Mouse (Mus musculus) liver, adult (tissue): ENCODE results near the gene 1700006A11Rik.

ENCODE experiments used
- GATA4 ChIP-seq: IDR thresholded peaks from 2 replicates; pipeline ENCODE4 v1.6.1; 2014; ENCODE audit warnings: mild to moderate bottlenecking, low read length; ENCODE audit not compliant: insufficient replicate concordance

Gene 1700006A11Rik

GRCm38 (mm10) chr3:124425940-124426339 lies at the start of gene 1700006A11Rik:
Gene 1700006A11Rik (minus strand): TSS chr3:124426040.
- TF ChIP-seq GATA4, result no peak

- TF ChIP-seq GATA4, result no peak
Observed at GRCm38 (mm10) chr3:124466102-124466730, 40.4 kb upstream of the 1700006A11Rik start.

- no peak for TF ChIP-seq GATA4
Observed at GRCm38 (mm10) chr3:124392201-124392600, 33.6 kb downstream of the 1700006A11Rik start.

- no peak for TF ChIP-seq GATA4
Observed at GRCm38 (mm10) chr3:124390101-124390500, 35.7 kb downstream of the 1700006A11Rik start.

GRCm38 (mm10) chr3:124389650-124390049 lies 36.2 kb downstream of the 1700006A11Rik start:
- TF ChIP-seq GATA4, result no peak

- TF ChIP-seq GATA4, result no peak
Observed at GRCm38 (mm10) chr3:124372031-124372430, 53.8 kb downstream of the 1700006A11Rik start.

GRCm38 (mm10) chr3:124357533-124357932 lies 68.3 kb downstream of the 1700006A11Rik start:
- TF ChIP-seq GATA4, result no peak
